Mouse (Mus musculus) central nervous system, embryonic 18 days (tissue): Measurements from ENCODE around the gene Ice2. TPM values are rescaled to one million over a fixed set of nuclear protein-coding genes. Genes with fewer than 3 reads are reported as not detected.

ENCODE experiments used
- polyA plus RNA-seq: library from polyadenylated mRNA; depleted of rRNA; stranded (reverse); fragments of >200 nt; gene quantifications from 2 replicates; pipeline ENCODE4 v1.2.3, GENCODE M21; 2012; rRNA removed

Gene Ice2
- polyA plus RNA-seq, result 7.8 and 7.9 TPM in 2 replicates

GRCm38 (mm10) chr9:69397760-69398452, at the start of gene Ice2:
Gene Ice2 (plus strand): TSS chr9:69397906.

GRCm38 (mm10) chr9:69453066-69453900, 55.6 kb downstream of the Ice2 start, which contains the start of gene Anxa2:
Gene Anxa2 (plus strand): TSS chr9:69453620.

Other genes starting within 250 kb of the Ice2 start
- gene Anxa2, start 55.7 kb downstream of the Ice2 start, polyA plus RNA-seq, result 116 and 117 TPM in 2 replicates